Mouse (Mus musculus): ENCODE data around the gene Ostn.
"Not testable (repeated sequence)": the region's sequence is repeated elsewhere in the genome, so short reads cannot be mapped to it uniquely, and the experiment has no call there.

Gene Ostn

GRCm38 (mm10) chr16:27307189-27307588 lies at the start of gene Ostn:
Ostn (plus strand) TSS chr16:27307489.
- DNase-seq (ENCODE audit: low read depth, low spot score) = not testable (repeated sequence)

- no peak for DNase-seq (ENCODE audit: low read depth, low spot score)
Measured at GRCm38 (mm10) chr16:27268748-27269147, 38.5 kb upstream of the Ostn start.

- no peak for DNase-seq (ENCODE audit: low read depth, low spot score)
Measured at GRCm38 (mm10) chr16:27287410-27287809, 19.9 kb upstream of the Ostn start.

- no peak for DNase-seq (ENCODE audit: low read depth, low spot score)
Measured at GRCm38 (mm10) chr16:27296508-27296907, 10.8 kb upstream of the Ostn start.

GRCm38 (mm10) chr16:27296929-27297328 lies 10.4 kb upstream of the Ostn start:
- no peak for DNase-seq (ENCODE audit: low read depth, low spot score)

- no peak for DNase-seq (ENCODE audit: low read depth, low spot score)
Measured at GRCm38 (mm10) chr16:27319099-27319498, 11.8 kb downstream of the Ostn start.

GRCm38 (mm10) chr16:27322047-27322446 lies 14.8 kb downstream of the Ostn start:
- no peak for DNase-seq (ENCODE audit: low read depth, low spot score)

- DNase-seq (ENCODE audit: low read depth, low spot score) = no peak
Measured at GRCm38 (mm10) chr16:27326463-27326862, 19.2 kb downstream of the Ostn start.

- DNase-seq (ENCODE audit: low read depth, low spot score) = no peak
Measured at GRCm38 (mm10) chr16:27347521-27347920, 40.2 kb downstream of the Ostn start.

- DNase-seq (ENCODE audit: low read depth, low spot score) = no peak
Measured at GRCm38 (mm10) chr16:27348359-27348758, 41.1 kb downstream of the Ostn start.

GRCm38 (mm10) chr16:27349235-27349634 lies 41.9 kb downstream of the Ostn start:
- no peak for DNase-seq (ENCODE audit: low read depth, low spot score)

- no peak for DNase-seq (ENCODE audit: low read depth, low spot score)
Measured at GRCm38 (mm10) chr16:27349878-27350532, 42.7 kb downstream of the Ostn start.

GRCm38 (mm10) chr16:27354464-27354863 lies 47.2 kb downstream of the Ostn start:
- DNase-seq (ENCODE audit: low read depth, low spot score) = peak; percentile 4

- DNase-seq (ENCODE audit: low read depth, low spot score) = no peak
Measured at GRCm38 (mm10) chr16:27360059-27360458, 52.8 kb downstream of the Ostn start.

- DNase-seq (ENCODE audit: low read depth, low spot score) = no peak
Measured at GRCm38 (mm10) chr16:27370191-27370590, 62.9 kb downstream of the Ostn start, which contains the start of gene Uts2b. Uts2b (minus strand) TSS chr16:27370239.

- DNase-seq (ENCODE audit: low read depth, low spot score) = no peak
Measured at GRCm38 (mm10) chr16:27370700-27371099, 63.4 kb downstream of the Ostn start.

- no peak for DNase-seq (ENCODE audit: low read depth, low spot score)
Measured at GRCm38 (mm10) chr16:27374139-27374538, 66.8 kb downstream of the Ostn start.

- DNase-seq (ENCODE audit: low read depth, low spot score) = no peak
Measured at GRCm38 (mm10) chr16:27375318-27375717, 68.0 kb downstream of the Ostn start.

GRCm38 (mm10) chr16:27376556-27376955 lies 69.3 kb downstream of the Ostn start:
- DNase-seq (ENCODE audit: low read depth, low spot score) = no peak

- DNase-seq (ENCODE audit: low read depth, low spot score) = no peak
Measured at GRCm38 (mm10) chr16:27382217-27382616, 74.9 kb downstream of the Ostn start.

GRCm38 (mm10) chr16:27384893-27385603 lies 77.8 kb downstream of the Ostn start:
- peak; percentile 86 for DNase-seq (ENCODE audit: low read depth, low spot score)

- no peak for DNase-seq (ENCODE audit: low read depth, low spot score)
Measured at GRCm38 (mm10) chr16:27385649-27386048, 78.4 kb downstream of the Ostn start.

- no peak for DNase-seq (ENCODE audit: low read depth, low spot score)
Measured at GRCm38 (mm10) chr16:27386850-27387407, 79.6 kb downstream of the Ostn start.

Data from telencephalon, adult 2 months (tissue).